Mouse (Mus musculus) monocyte, adult 2 months (primary cell): ENCODE data around the gene Zbtb16.

ENCODE experiments used
- DNase-seq, 2 experiments: peaks; one replicate each; pipeline ENCODE4 v3.0.0; 2022; ENCODE audit warnings: low spot score in 2 of 2, low read depth in 1 of 2

Gene Zbtb16

GRCm38 (mm10) chr9:48745347-48746119 lies 90.5 kb downstream of the Zbtb16 start:
- no peak for DNase-seq

GRCm38 (mm10) chr9:48744916-48745315 lies 91.1 kb downstream of the Zbtb16 start:
- DNase-seq = peak; percentile 29 to 33

- no peak for DNase-seq
Measured at GRCm38 (mm10) chr9:48744451-48744850, 91.6 kb downstream of the Zbtb16 start.

- no peak for DNase-seq
Measured at GRCm38 (mm10) chr9:48743338-48744285, 92.4 kb downstream of the Zbtb16 start.

GRCm38 (mm10) chr9:48742150-48742549 lies 93.9 kb downstream of the Zbtb16 start:
- no peak for DNase-seq

- no peak for DNase-seq
Measured at GRCm38 (mm10) chr9:48741433-48742077, 94.5 kb downstream of the Zbtb16 start.

GRCm38 (mm10) chr9:48740732-48741255 lies 95.2 kb downstream of the Zbtb16 start:
- DNase-seq = no peak

GRCm38 (mm10) chr9:48740098-48740505 lies 95.9 kb downstream of the Zbtb16 start:
- DNase-seq = peak; percentile 19 to 47

GRCm38 (mm10) chr9:48738795-48739476 lies 97.1 kb downstream of the Zbtb16 start:
- DNase-seq = no peak

GRCm38 (mm10) chr9:48737911-48738310 lies 98.1 kb downstream of the Zbtb16 start:
- no peak for DNase-seq

- DNase-seq = no peak
Measured at GRCm38 (mm10) chr9:48737210-48737850, 98.7 kb downstream of the Zbtb16 start.

- DNase-seq = no peak
Measured at GRCm38 (mm10) chr9:48736361-48737209, 99.4 kb downstream of the Zbtb16 start.

- DNase-seq = no peak
Measured at GRCm38 (mm10) chr9:48735466-48736312, 100.3 kb downstream of the Zbtb16 start.

GRCm38 (mm10) chr9:48734725-48735465 lies 101.1 kb downstream of the Zbtb16 start:
- DNase-seq = no peak

GRCm38 (mm10) chr9:48733817-48734544 lies 102.0 kb downstream of the Zbtb16 start:
- DNase-seq = no peak

GRCm38 (mm10) chr9:48733083-48733482 lies 102.9 kb downstream of the Zbtb16 start:
- no peak for DNase-seq
